Mouse (Mus musculus) retina, adult 2 months (tissue): Measurements from ENCODE around the gene Gm8978.
A peak's percentile ranks its signal among the peaks of the same experiment; 100 is the strongest.
"Not testable (repeated sequence)": the region's sequence is repeated elsewhere in the genome, so short reads cannot be mapped to it uniquely, and the experiment has no call there.

Experiments
- DNase-seq: peaks from one replicate; pipeline ENCODE4 v3.0.0-alpha.2; 2012; ENCODE audit warnings: low read depth, low spot score

Gene Gm8978

DNA sequence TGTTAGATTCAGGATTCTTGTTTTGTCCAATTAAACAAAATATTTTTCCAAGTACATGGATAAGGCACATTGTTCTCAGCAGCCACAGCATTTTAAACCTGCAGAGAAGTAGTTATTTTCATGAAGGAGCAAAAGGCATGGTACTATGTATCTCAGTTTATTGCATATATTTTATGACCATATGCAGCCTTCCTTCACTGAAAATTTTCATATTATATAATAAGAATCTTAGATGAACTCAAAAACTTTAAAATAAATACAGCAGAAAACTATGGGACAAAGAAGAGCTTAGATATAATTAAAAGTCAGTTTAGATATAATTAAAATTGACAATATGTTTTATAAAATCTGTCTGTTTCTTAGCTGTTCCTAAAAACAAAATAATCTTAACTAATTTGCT lies at the start of gene Gm8978:
TSS of gene Gm8978 (minus strand) at position 101 of the 400 bp plus-strand sequence.
- DNase-seq = not testable (repeated sequence)

DNA sequence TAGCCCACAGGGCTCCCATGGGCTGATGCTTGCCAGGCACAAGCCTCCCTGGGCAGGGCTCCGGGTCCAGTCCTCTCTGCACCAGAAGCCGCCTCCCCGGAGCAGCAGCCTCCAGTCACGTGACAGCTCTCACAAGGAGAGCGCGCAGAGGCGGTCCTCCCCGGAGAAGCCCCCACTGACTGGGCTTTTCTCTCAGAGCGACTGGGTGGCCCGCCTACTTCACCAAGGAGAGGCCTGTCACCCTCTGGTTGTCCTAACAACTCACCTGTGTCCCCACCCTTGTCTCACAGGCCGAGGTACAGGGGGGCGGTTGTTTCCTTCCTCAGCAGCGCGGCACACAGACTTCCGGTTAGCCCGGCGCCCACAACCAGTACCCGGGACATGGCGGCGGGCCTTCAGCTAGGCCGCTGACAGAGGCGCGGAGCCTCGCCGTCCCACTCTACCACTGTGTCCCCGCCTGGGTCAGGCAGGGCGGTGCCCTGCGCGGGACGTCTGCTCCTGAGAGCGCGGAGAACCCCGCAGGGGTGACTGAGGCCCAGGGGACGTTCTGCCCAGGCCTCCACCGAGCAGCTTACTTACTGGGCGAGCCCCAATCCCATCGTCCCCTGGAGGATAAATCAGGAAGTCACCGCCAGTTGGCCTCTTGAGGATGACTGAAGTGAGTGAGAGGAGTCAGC lies 35.3 kb downstream of the Gm8978 start:
- peak; percentile 59 for DNase-seq

DNA sequence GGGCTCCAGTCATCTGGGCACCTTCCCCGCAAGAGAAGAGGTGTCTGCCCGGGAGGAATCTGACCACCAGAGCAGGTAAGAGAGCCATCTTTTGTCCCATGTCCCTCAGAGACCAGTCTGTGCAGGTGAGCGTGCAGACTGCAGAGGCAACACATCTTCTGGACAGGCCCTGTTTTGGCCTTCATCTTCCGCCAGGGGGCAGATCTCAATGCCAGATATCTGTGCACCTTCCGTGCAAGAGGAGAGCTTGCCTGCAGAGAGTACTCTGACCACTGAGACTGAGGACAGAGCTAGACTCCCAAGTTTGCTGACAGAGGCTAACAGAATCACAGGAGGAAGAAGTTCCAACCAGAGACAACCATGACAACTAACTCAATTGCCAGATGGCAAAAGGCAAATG lies 56.5 kb downstream of the Gm8978 start:
- not testable (repeated sequence) for DNase-seq
